Mouse (Mus musculus) spleen, embryonic (tissue): ENCODE measurements around the gene Chpf.

Experiments used
- CTCF ChIA-PET: fragments of 350-600 bp; sonication (Branson Sonifier 250); formaldehyde crosslinking; loops from one replicate; lab custom pipeline; 2022; lab: Charles Lee

Gene Chpf

GRCm38 (mm10) chr1:75499441-75499840 is 20.3 kb upstream of the Chpf start:
- CTCF ChIA-PET, result no interaction called here

GRCm38 (mm10) chr1:75498897-75499296 is 19.8 kb upstream of the Chpf start:
- CTCF ChIA-PET, result no interaction called here

- CTCF ChIA-PET, result no interaction called here
Measured at GRCm38 (mm10) chr1:75494878-75495548, 15.9 kb upstream of the Chpf start.

- CTCF ChIA-PET, result no interaction called here
Measured at GRCm38 (mm10) chr1:75492579-75493170, 13.6 kb upstream of the Chpf start.

GRCm38 (mm10) chr1:75490785-75491551 is 11.9 kb upstream of the Chpf start:
- CTCF ChIA-PET, result interaction anchor here (0.8 kb wide), 1 partner anchor 13 kb away, joined by 3 read pairs; no protein-coding TSS in a partner anchor

- CTCF ChIA-PET, result interaction anchor here (0.6 kb wide), 1 partner anchor 34 kb away, joined by 3 read pairs; no protein-coding TSS in a partner anchor
Measured at GRCm38 (mm10) chr1:75487405-75488161, 8.5 kb upstream of the Chpf start.

GRCm38 (mm10) chr1:75487040-75487404 is 7.9 kb upstream of the Chpf start:
- CTCF ChIA-PET, result interaction anchor here (0.6 kb wide), 1 partner anchor 35 kb away, joined by 3 read pairs; no protein-coding TSS in a partner anchor

- CTCF ChIA-PET, result interaction anchor here (0.6 kb wide), 1 partner anchor 35 kb away, joined by 3 read pairs; no protein-coding TSS in a partner anchor
Measured at GRCm38 (mm10) chr1:75486561-75486960, 7.5 kb upstream of the Chpf start.

- CTCF ChIA-PET, result no interaction called here
Measured at GRCm38 (mm10) chr1:75480735-75481134, 1.6 kb upstream of the Chpf start.

GRCm38 (mm10) chr1:75480036-75480435 is 929 bp upstream of the Chpf start:
- CTCF ChIA-PET, result no interaction called here

- CTCF ChIA-PET, result interaction anchor here (1.7 kb wide), 1 partner anchor 41 kb away, joined by 7 read pairs; no protein-coding TSS in a partner anchor
Measured at GRCm38 (mm10) chr1:75479635-75479989, 505 bp upstream of the Chpf start.

- CTCF ChIA-PET, result interaction anchor here (1.7 kb wide), 1 partner anchor 42 kb away, joined by 7 read pairs; no protein-coding TSS in a partner anchor
Measured at GRCm38 (mm10) chr1:75478497-75478896, 610 bp downstream of the Chpf start.

- CTCF ChIA-PET, result interaction anchor here (0.6 to 1.7 kb wide), 3 partner anchors 13 to 43 kb away, joined by 3 to 7 read pairs (median 3); no protein-coding TSS in a partner anchor
Measured at GRCm38 (mm10) chr1:75477966-75478290, 1.2 kb downstream of the Chpf start.

GRCm38 (mm10) chr1:75477264-75477965 is 1.7 kb downstream of the Chpf start:
- CTCF ChIA-PET, result interaction anchor here (0.5 to 1.2 kb wide), 4 partner anchors 14 to 97 kb away, joined by 3 read pairs; no protein-coding TSS in a partner anchor

GRCm38 (mm10) chr1:75476441-75476840 is 2.7 kb downstream of the Chpf start:
- CTCF ChIA-PET, result interaction anchor here (1.1 to 1.3 kb wide), 2 partner anchors 28 to 85 kb away, joined by 3 read pairs; no protein-coding TSS in a partner anchor

- CTCF ChIA-PET, result no interaction called here
Measured at GRCm38 (mm10) chr1:75469287-75469825, 9.8 kb downstream of the Chpf start.

GRCm38 (mm10) chr1:75467215-75467927 is 11.7 kb downstream of the Chpf start:
- CTCF ChIA-PET, result interaction anchor here (0.7 to 1.1 kb wide), 4 partner anchors 19 to 232 kb away, joined by 3 read pairs; no protein-coding TSS in a partner anchor

GRCm38 (mm10) chr1:75463652-75464204 is 15.4 kb downstream of the Chpf start:
- CTCF ChIA-PET, result interaction anchor here (1.4 kb wide), 1 partner anchor 15 kb away, joined by 3 read pairs; no protein-coding TSS in a partner anchor

- CTCF ChIA-PET, result interaction anchor here (0.7 to 1.4 kb wide), 2 partner anchors 14 to 302 kb away, joined by 3 read pairs; no protein-coding TSS in a partner anchor
Measured at GRCm38 (mm10) chr1:75462636-75463035, 16.5 kb downstream of the Chpf start.
